Mouse (Mus musculus): ENCODE results near the gene Ppfia3. TPM values are rescaled to one million over a fixed set of nuclear protein-coding genes. Genes with fewer than 3 reads are reported as not detected.

The Ppfia3 gene
- total RNA-seq, 1 experiment = 6.9 TPM

GRCm38 (mm10) chr7:45308551-45309240, 58.1 kb downstream of the Ppfia3 start:
- H3K4me3 ChIP-seq (ENCODE audit: insufficient read depth in 1 of 2, low read depth in 1 of 2, low read length in 2 of 2, poor library complexity in 1 of 2, severe bottlenecking in 1 of 2) = no peak overlapping the region
- peaks cover 0 to 12% of the 10 kb centered on the region in 2 experiments; a peak in 2 of 4 replicates for H3K4me1 ChIP-seq (ENCODE audit: control insufficient read depth in 2 of 2, insufficient read depth in 2 of 2, low read length in 2 of 2, poor library complexity in 1 of 2)
- H3K27ac ChIP-seq (ENCODE audit: insufficient read depth, low read depth, low read length, poor library complexity, severe bottlenecking) = no peak overlapping the region
- TF ChIP-seq CHD2 (IDR thresholded peaks at IDR 0.05; ENCODE audit: low read depth, low read length) (no peak), ZNF384 (IDR thresholded peaks at IDR 0.05; ENCODE audit: low read depth, low read length) (no peak), MAFK (IDR thresholded peaks at IDR 0.05; ENCODE audit: insufficient read depth, low read depth, low read length) (no peak), HCFC1 (IDR thresholded peaks at IDR 0.05; ENCODE audit: borderline replicate concordance, insufficient read depth, low read length) (no peak), ZC3H11A (IDR thresholded peaks at IDR 0.05; ENCODE audit: borderline replicate concordance, low read depth, low read length) (no peak)
- H3K9ac ChIP-seq (ENCODE audit: insufficient read depth, low read depth, low read length, poor library complexity, severe bottlenecking) = peak overlapping the region; percentile 26; the same call in 1 of the 2 replicates
- DNase-seq (ENCODE audit: low read depth, low spot score) = no peak
- no peaks in the 10 kb centered on the region for H3K9me3 ChIP-seq (ENCODE audit: control insufficient read depth, insufficient read depth, low read depth, low read length)
- in situ Hi-C loops (cut with MboI; ENCODE audit: low sequenced_read_pairs in 2 of 2, unreplicated experiment in 2 of 2) = no loop called here
- H3K36me3 ChIP-seq (ENCODE audit: control insufficient read depth, insufficient read depth, low read length, poor library complexity, severe bottlenecking) = peaks cover 10% of the 10 kb centered on the region; the same call in 1 of the 2 replicates

DNA sequence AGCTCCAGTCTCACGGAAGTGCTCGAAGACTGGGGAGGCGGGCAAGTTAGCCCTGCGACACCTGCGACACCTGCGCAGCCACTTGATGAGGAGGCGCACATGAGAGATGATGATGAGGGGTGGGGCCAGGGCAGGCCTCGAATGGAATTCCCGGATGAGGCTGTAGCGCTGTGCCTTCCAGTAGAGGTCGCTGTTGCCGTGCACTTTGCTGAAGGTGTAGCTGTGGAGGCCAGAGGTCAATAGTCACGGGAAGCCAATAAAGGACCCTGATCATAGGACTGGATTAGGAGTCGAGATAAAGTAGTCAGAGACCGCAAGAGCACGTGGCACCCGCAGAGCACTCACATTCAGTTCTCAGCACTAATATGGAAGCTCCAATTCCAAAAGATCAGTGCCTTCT, 61.5 kb downstream of the Ppfia3 start:
- Histone ChIP-seq H3K4me1 (ENCODE audit: control insufficient read depth in 2 of 2, insufficient read depth in 2 of 2, low read length in 2 of 2, poor library complexity in 1 of 2) (peaks cover 0 to 15% of the 10 kb centered on the region in 2 experiments; a peak in 2 of 4 replicates), H3K4me3 (ENCODE audit: insufficient read depth in 1 of 2, low read depth in 1 of 2, low read length in 2 of 2, poor library complexity in 1 of 2, severe bottlenecking in 1 of 2) (peak overlapping the region in 1 of 2 experiments; percentile 28; a peak in 3 of 4 replicates), H3K36me3 (ENCODE audit: control insufficient read depth, insufficient read depth, low read length, poor library complexity, severe bottlenecking) (peaks cover 15% of the 10 kb centered on the region; the same call in 1 of the 2 replicates), H3K9me3 (ENCODE audit: control insufficient read depth, insufficient read depth, low read depth, low read length) (no peaks in the 10 kb centered on the region), H3K27ac (ENCODE audit: insufficient read depth, low read depth, low read length, poor library complexity, severe bottlenecking) (no peak overlapping the region), H3K9ac (ENCODE audit: insufficient read depth, low read depth, low read length, poor library complexity, severe bottlenecking) (peak overlapping the region; percentile 51; the same call in 1 of the 2 replicates)
- in situ Hi-C loops (cut with MboI; ENCODE audit: low sequenced_read_pairs in 2 of 2, unreplicated experiment in 2 of 2) = no loop called here
- TF ChIP-seq ZNF384 (IDR thresholded peaks at IDR 0.05; ENCODE audit: low read depth, low read length) (no peak), ZC3H11A (IDR thresholded peaks at IDR 0.05; ENCODE audit: borderline replicate concordance, low read depth, low read length) (peak; percentile 10; the same call in 1 of the 2 replicates), CHD2 (IDR thresholded peaks at IDR 0.05; ENCODE audit: low read depth, low read length) (no peak), MAFK (IDR thresholded peaks at IDR 0.05; ENCODE audit: insufficient read depth, low read depth, low read length) (no peak)
- DNase-seq (ENCODE audit: low read depth, low spot score) = peak; percentile 89

- no peak for TF ChIP-seq HCFC1 (IDR thresholded peaks at IDR 0.05; ENCODE audit: borderline replicate concordance, insufficient read depth, low read length)
- TF ChIP-seq MAFK (IDR thresholded peaks at IDR 0.05; ENCODE audit: insufficient read depth, low read depth, low read length) = no peak
- TF ChIP-seq CHD2 (IDR thresholded peaks at IDR 0.05; ENCODE audit: low read depth, low read length) = no peak
- TF ChIP-seq ZNF384 (IDR thresholded peaks at IDR 0.05; ENCODE audit: low read depth, low read length) = no peak
- no peak for TF ChIP-seq ZC3H11A (IDR thresholded peaks at IDR 0.05; ENCODE audit: borderline replicate concordance, low read depth, low read length)
- Histone ChIP-seq H3K9me3 (ENCODE audit: control insufficient read depth, insufficient read depth, low read depth, low read length) (no peaks in the 10 kb centered on the region), H3K9ac (ENCODE audit: insufficient read depth, low read depth, low read length, poor library complexity, severe bottlenecking) (peak overlapping the region; percentile 51; the same call in 1 of the 2 replicates), H3K36me3 (ENCODE audit: control insufficient read depth, insufficient read depth, low read length, poor library complexity, severe bottlenecking) (peaks cover 12% of the 10 kb centered on the region; the same call in 1 of the 2 replicates), H3K4me1 (ENCODE audit: control insufficient read depth in 2 of 2, insufficient read depth in 2 of 2, low read length in 2 of 2, poor library complexity in 1 of 2) (peaks cover 0 to 15% of the 10 kb centered on the region in 2 experiments; a peak in 2 of 4 replicates), H3K27ac (ENCODE audit: insufficient read depth, low read depth, low read length, poor library complexity, severe bottlenecking) (no peak overlapping the region), H3K4me3 (ENCODE audit: insufficient read depth in 1 of 2, low read depth in 1 of 2, low read length in 2 of 2, poor library complexity in 1 of 2, severe bottlenecking in 1 of 2) (peak overlapping the region in 1 of 2 experiments; percentile 28; a peak in 3 of 4 replicates)
- no peak for DNase-seq (ENCODE audit: low read depth, low spot score)
- in situ Hi-C loops (cut with MboI; ENCODE audit: low sequenced_read_pairs in 2 of 2, unreplicated experiment in 2 of 2) = no loop called here
Measured at GRCm38 (mm10) chr7:45304869-45305268, 62.0 kb downstream of the Ppfia3 start.

DNA sequence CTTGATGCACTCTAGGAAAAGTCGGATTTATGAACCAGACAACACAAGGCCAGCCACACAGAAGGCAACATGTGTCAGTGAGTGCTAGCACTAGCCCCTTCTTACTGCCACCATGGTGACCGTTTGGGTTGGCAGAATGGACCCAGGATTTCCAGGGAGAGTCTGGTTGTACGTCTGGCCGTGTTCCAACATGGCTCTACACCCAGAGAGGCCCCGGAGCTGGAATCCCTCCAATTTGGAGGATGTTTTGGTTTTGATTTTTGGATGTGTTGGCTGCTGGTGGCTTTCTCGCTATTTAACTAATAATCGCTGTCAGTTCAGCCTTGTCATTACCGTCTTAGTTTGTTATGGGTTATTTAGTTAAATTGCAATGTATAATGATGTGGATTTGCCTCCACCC, 64.2 kb downstream of the Ppfia3 start:
- in situ Hi-C loops (cut with MboI; ENCODE audit: low sequenced_read_pairs in 2 of 2, unreplicated experiment in 2 of 2) = no loop called here
- H3K27ac ChIP-seq (ENCODE audit: insufficient read depth, low read depth, low read length, poor library complexity, severe bottlenecking) = no peak overlapping the region
- DNase-seq (ENCODE audit: low read depth, low spot score) = no peak
- H3K9me3 ChIP-seq (ENCODE audit: control insufficient read depth, insufficient read depth, low read depth, low read length) = no peaks in the 10 kb centered on the region
- TF ChIP-seq HCFC1 (IDR thresholded peaks at IDR 0.05; ENCODE audit: borderline replicate concordance, insufficient read depth, low read length) (no peak), CHD2 (IDR thresholded peaks at IDR 0.05; ENCODE audit: low read depth, low read length) (no peak), ZC3H11A (IDR thresholded peaks at IDR 0.05; ENCODE audit: borderline replicate concordance, low read depth, low read length) (no peak), ZNF384 (IDR thresholded peaks at IDR 0.05; ENCODE audit: low read depth, low read length) (no peak), MAFK (IDR thresholded peaks at IDR 0.05; ENCODE audit: insufficient read depth, low read depth, low read length) (no peak)
- H3K4me1 ChIP-seq (ENCODE audit: control insufficient read depth in 2 of 2, insufficient read depth in 2 of 2, low read length in 2 of 2, poor library complexity in 1 of 2) = peaks cover 0 to 6% of the 10 kb centered on the region in 2 experiments; a peak in 2 of 4 replicates
- H3K36me3 ChIP-seq (ENCODE audit: control insufficient read depth, insufficient read depth, low read length, poor library complexity, severe bottlenecking) = peaks cover 8% of the 10 kb centered on the region; the same call in 1 of the 2 replicates
- H3K4me3 ChIP-seq (ENCODE audit: insufficient read depth in 1 of 2, low read depth in 1 of 2, low read length in 2 of 2, poor library complexity in 1 of 2, severe bottlenecking in 1 of 2) = no peak overlapping the region
- no peak overlapping the region for H3K9ac ChIP-seq (ENCODE audit: insufficient read depth, low read depth, low read length, poor library complexity, severe bottlenecking)
